23 mouse cellular contexts compared by ENCODE assay signal in genomic region chr9:5356801-5357200, GRCm38 (mm10). TPM values are rescaled to one million over a fixed set of nuclear protein-coding genes. Genes with fewer than 3 reads are reported as not detected.
DNase-seq lines count a peak whose midpoint lies in the region.
"Had no signal": no experiment of that assay in that cellular context is flagged by ENCODE, and none has a peak within 500 bp of the region (broad histone marks: within the 10 kb centered on the region; RNA-seq: fewer than 3 reads in every experiment).

No protein-coding gene starts in this region.

- no peaks in the 10 kb centered on the region for H3K27me3 ChIP-seq in midbrain, embryonic 10.5 days (ENCODE audit: low read depth, poor library complexity, severe bottlenecking)
- H3K27me3 ChIP-seq: embryonic facial prominence, embryonic 13.5 days; hindbrain, embryonic 13.5 days had no signal

- H3K27ac ChIP-seq in midbrain, embryonic 10.5 days (replicated peaks) = no peak overlapping the region
- H3K27ac ChIP-seq: embryonic facial prominence, embryonic 13.5 days; heart, adult 2 months; hindbrain, embryonic 13.5 days; left cerebral cortex, adult 2 months; limb, embryonic 10.5 days had no signal

- no peak overlapping the region for H3K4me3 ChIP-seq in midbrain, embryonic 10.5 days
- H3K4me3 ChIP-seq: embryonic facial prominence, embryonic 13.5 days; heart, adult 2 months; hindbrain, embryonic 13.5 days; left cerebral cortex, adult 2 months; limb, embryonic 10.5 days had no signal

- DNase-seq in heart, adult 11 months = peak; percentile 85
- DNase-seq in heart, postnatal 10 days = no peak
- peak; percentile 21 for DNase-seq in urinary bladder, postnatal 25 days (ENCODE audit: low spot score)
- DNase-seq in urinary bladder, adult 2 months (ENCODE audit: low spot score) = no peak
- peak; percentile 88 for DNase-seq in fat pad, adult 2 months (ENCODE audit: extremely low read depth, low read depth, low spot score)
- no peak for DNase-seq in retina, embryonic 14.5 days (ENCODE audit: low spot score)
- no peak for DNase-seq in midbrain, embryonic 10.5 days (ENCODE audit: low spot score)
- DNase-seq: cerebellum, adult 11 months; cerebellum, postnatal 10 days; heart, adult 2 months; heart, postnatal 14 days; kidney, adult 9 months; kidney, postnatal 25 days; liver, postnatal 0 days; right cerebral cortex, postnatal 4 days had no signal

- no peaks in the 10 kb centered on the region for H3K4me1 ChIP-seq in midbrain, embryonic 10.5 days
- H3K4me1 ChIP-seq: embryonic facial prominence, embryonic 13.5 days; hindbrain, embryonic 13.5 days; limb, embryonic 10.5 days had no signal

- intact Hi-C loops in heart, postnatal 10 days (cut with DNase I) = no loop called here

- H3K9me3 ChIP-seq in midbrain, embryonic 10.5 days (replicated peaks) = no peaks in the 10 kb centered on the region
- H3K9me3 ChIP-seq: embryonic facial prominence, embryonic 13.5 days; hindbrain, embryonic 13.5 days; limb, embryonic 10.5 days had no signal

- no peaks in the 10 kb centered on the region for H3K36me3 ChIP-seq in midbrain, embryonic 10.5 days
- H3K36me3 ChIP-seq: embryonic facial prominence, embryonic 13.5 days; hindbrain, embryonic 13.5 days; limb, embryonic 10.5 days had no signal

RNA-seq across cellular contexts. Expression of gene Casp12, which starts 11.6 kb away (rescaled TPM):
- total RNA-seq in heart, postnatal 10 days (2021) = 1 to 10 TPM; 6.9 to 7.1 TPM
- polyA plus RNA-seq in urinary bladder, adult 2 months (2012; rRNA removed) = 53.5 and 56.9 TPM in 2 replicates
- polyA plus RNA-seq in midbrain, embryonic 10.5 days (2016; fragmentation: Nextera tagmentation; extraction: Ambion mirVana) = not detected in 2 replicates
- polyA plus RNA-seq: forebrain, embryonic 16.5 days; inflammation-experienced regulatory T-cells, adult 6 months; limb, embryonic 10.5 days; neural tube, embryonic 11.5 days had no signal

RNA-seq across cellular contexts. Expression of gene Casp4, which starts 48.2 kb away (rescaled TPM):
- 1 to 10 TPM; 2.7 to 3.2 TPM for total RNA-seq in heart, postnatal 10 days (2021)
- polyA plus RNA-seq in urinary bladder, adult 2 months (2012; rRNA removed) = 15.7 and 16.0 TPM in 2 replicates
- 0.12 TPM in 1 of 2 replicates, not detected in the other for polyA plus RNA-seq in midbrain, embryonic 10.5 days (2016; fragmentation: Nextera tagmentation; extraction: Ambion mirVana)
- total RNA-seq: midbrain, postnatal 0 days had no signal
- polyA plus RNA-seq: neural tube, embryonic 11.5 days had no signal

RNA-seq across cellular contexts. Expression of gene Casp1, which starts 58.5 kb away (rescaled TPM):
- total RNA-seq in heart, postnatal 10 days (2021) = under 1 TPM; 0.52 to 0.62 TPM
- 5.9 and 6.2 TPM in 2 replicates for polyA plus RNA-seq in urinary bladder, adult 2 months (2012; rRNA removed)
- 0.63 and 0.98 TPM in 2 replicates for polyA plus RNA-seq in midbrain, embryonic 10.5 days (2016; fragmentation: Nextera tagmentation; extraction: Ambion mirVana)

Comparison
In these comparisons a context has a peak if more than half of its experiments do, and no peak if none do; other contexts are left out.
1. DNase-seq: peak in heart, adult 11 months (single experiment), urinary bladder, postnatal 25 days (single experiment) and fat pad, adult 2 months (single experiment); none in heart, postnatal 10 days (0 of 2), urinary bladder, adult 2 months (single experiment), retina, embryonic 14.5 days (single experiment) and midbrain, embryonic 10.5 days (single experiment).
2. RNA of gene Casp12, which starts 11.6 kb away (polyA plus RNA-seq): 53.5 to 56.9 TPM in urinary bladder, adult 2 months; not detected in midbrain, embryonic 10.5 days; every median in the first group is over 10 times any median in the second.
3. RNA of gene Casp4, which starts 48.2 kb away (polyA plus RNA-seq): 15.7 to 16.0 TPM in urinary bladder, adult 2 months; 0.12 TPM in midbrain, embryonic 10.5 days; every median in the first group is over 10 times any median in the second.